Mouse (Mus musculus) lung, postnatal 0 days (tissue): ENCODE data around the gene Rims4.

Experiments
- CTCF ChIP-seq: IDR thresholded peaks from 2 replicates; pipeline ENCODE4 v1.5.1; 2016; ENCODE audit warnings: antibody characterized with exemption, mild to moderate bottlenecking
- EP300 ChIP-seq: IDR thresholded peaks from 2 replicates; pipeline ENCODE4 v1.6.1; 2016; ENCODE audit warnings: antibody characterized with exemption, mild to moderate bottlenecking, control low read depth

GRCm38 (mm10) chr2:163897026-163897425, 21.5 kb downstream of the Rims4 start:
- TF ChIP-seq CTCF, result no peak
- no peak for TF ChIP-seq EP300
